Mouse (Mus musculus): ENCODE measurements at regions not wholly inside any gene's neighbourhood (a gene's known extent, or its start where the extent isn't known, plus 50 kb on each side); places are given as distances from the start of the nearest gene placed in this dataset.

GRCm38 (mm10) chr4:47622851-47623743 is 148.6 kb downstream of the Sec61b start:
- no peak overlapping the region for H3K4me2 ChIP-seq (ENCODE audit: low read depth, low read length)
- H3K27me3 ChIP-seq (ENCODE audit: control insufficient read depth, insufficient read depth, low read length) = no peaks in the 10 kb centered on the region
- H3K4me1 ChIP-seq (ENCODE audit: control insufficient read depth, insufficient read depth) = no peaks in the 10 kb centered on the region
- H3K27ac ChIP-seq (ENCODE audit: low read depth) = no peak overlapping the region
- 79% methylated on average over 13 of the region's 13 CpGs for WGBS
- TF ChIP-seq CTCF (IDR thresholded peaks at IDR 0.05; ENCODE audit: low read depth) (no peak), EP300 (IDR thresholded peaks at IDR 0.05; ENCODE audit: low read depth) (no peak)
- no peak overlapping the region for H3K4me3 ChIP-seq (ENCODE audit: low read depth, low read length)
- H3K9me3 ChIP-seq (replicated peaks; ENCODE audit: control insufficient read depth, low read length) = no peaks in the 10 kb centered on the region
- no peak for DNase-seq (ENCODE audit: low spot score)
- no peak overlapping the region for H3K9ac ChIP-seq (replicated peaks; ENCODE audit: low read depth, low read length)
- no peaks in the 10 kb centered on the region for H3K36me3 ChIP-seq (replicated peaks; ENCODE audit: control insufficient read depth, insufficient read depth, low read length)
- no peak for ATAC-seq (ENCODE audit: insufficient read depth, low read depth)

- TF ChIP-seq CTCF (IDR thresholded peaks at IDR 0.05; ENCODE audit: low read depth) = no peak
Measured at GRCm38 (mm10) chr4:47630006-47630405, 155.5 kb downstream of the Sec61b start.

GRCm38 (mm10) chr4:47630427-47630826 is 156.0 kb downstream of the Sec61b start:
- H3K4me1 ChIP-seq (ENCODE audit: control insufficient read depth, insufficient read depth) = no peaks in the 10 kb centered on the region
- no peak for TF ChIP-seq CTCF (IDR thresholded peaks at IDR 0.05; ENCODE audit: low read depth)
- TF ChIP-seq EP300 (IDR thresholded peaks at IDR 0.05; ENCODE audit: low read depth) = no peak
- no peak overlapping the region for H3K27ac ChIP-seq (ENCODE audit: low read depth)
- no peaks in the 10 kb centered on the region for H3K27me3 ChIP-seq (ENCODE audit: control insufficient read depth, insufficient read depth, low read length)
- no peaks in the 10 kb centered on the region for H3K36me3 ChIP-seq (replicated peaks; ENCODE audit: control insufficient read depth, insufficient read depth, low read length)
- H3K9me3 ChIP-seq (replicated peaks; ENCODE audit: control insufficient read depth, low read length) = no peaks in the 10 kb centered on the region
- H3K9ac ChIP-seq (replicated peaks; ENCODE audit: low read depth, low read length) = no peak overlapping the region
- no peak overlapping the region for H3K4me2 ChIP-seq (ENCODE audit: low read depth, low read length)
- no peak for DNase-seq (ENCODE audit: low spot score)
- 37% methylated on average over 1 of the region's 1 CpGs for WGBS
- no peak overlapping the region for H3K4me3 ChIP-seq (ENCODE audit: low read depth, low read length)
- no peak for ATAC-seq (ENCODE audit: insufficient read depth, low read depth)

More at GRCm38 (mm10) chr4:47630006-47630405, 155.5 kb downstream of the Sec61b start:
- Histone ChIP-seq H3K4me3 (ENCODE audit: low read depth, low read length) (no peak overlapping the region), H3K4me1 (ENCODE audit: control insufficient read depth, insufficient read depth) (no peaks in the 10 kb centered on the region), H3K27me3 (ENCODE audit: control insufficient read depth, insufficient read depth, low read length) (no peaks in the 10 kb centered on the region), H3K27ac (ENCODE audit: low read depth) (no peak overlapping the region), H3K4me2 (ENCODE audit: low read depth, low read length) (no peak overlapping the region), H3K9me3 (replicated peaks; ENCODE audit: control insufficient read depth, low read length) (no peaks in the 10 kb centered on the region), H3K9ac (replicated peaks; ENCODE audit: low read depth, low read length) (no peak overlapping the region), H3K36me3 (replicated peaks; ENCODE audit: control insufficient read depth, insufficient read depth, low read length) (no peaks in the 10 kb centered on the region)
- DNase-seq (ENCODE audit: low spot score) (no peak), ATAC-seq (ENCODE audit: insufficient read depth, low read depth) (no peak)
- WGBS = 46% methylated on average over 8 of the region's 8 CpGs

- no peak overlapping the region for H3K9ac ChIP-seq (replicated peaks; ENCODE audit: low read depth, low read length)
- H3K9me3 ChIP-seq (replicated peaks; ENCODE audit: control insufficient read depth, low read length) = no peaks in the 10 kb centered on the region
- no peak overlapping the region for H3K27ac ChIP-seq (ENCODE audit: low read depth)
- peak; percentile 24 for DNase-seq (ENCODE audit: low spot score)
- TF ChIP-seq EP300 (IDR thresholded peaks at IDR 0.05; ENCODE audit: low read depth) = no peak
- H3K4me1 ChIP-seq (ENCODE audit: control insufficient read depth, insufficient read depth) = no peaks in the 10 kb centered on the region; the same call in 1 of the 2 replicates
- 42% methylated on average over 10 of the region's 10 CpGs for WGBS
- H3K4me2 ChIP-seq (ENCODE audit: low read depth, low read length) = no peak overlapping the region
- no peaks in the 10 kb centered on the region for H3K36me3 ChIP-seq (replicated peaks; ENCODE audit: control insufficient read depth, insufficient read depth, low read length)
- H3K4me3 ChIP-seq (ENCODE audit: low read depth, low read length) = no peak overlapping the region
- H3K27me3 ChIP-seq (ENCODE audit: control insufficient read depth, insufficient read depth, low read length) = no peaks in the 10 kb centered on the region
- peak; percentile 58 for ATAC-seq (ENCODE audit: insufficient read depth, low read depth)
Measured at GRCm38 (mm10) chr4:47638876-47639494, 164.5 kb downstream of the Sec61b start.

GRCm38 (mm10) chr4:47645093-47645492 is 170.6 kb downstream of the Sec61b start:
- Histone ChIP-seq H3K27ac (ENCODE audit: low read depth) (peak overlapping the region; percentile 25; the same call in 1 of the 2 replicates), H3K4me3 (ENCODE audit: low read depth, low read length) (no peak overlapping the region), H3K4me2 (ENCODE audit: low read depth, low read length) (no peak overlapping the region), H3K27me3 (ENCODE audit: control insufficient read depth, insufficient read depth, low read length) (no peaks in the 10 kb centered on the region), H3K36me3 (replicated peaks; ENCODE audit: control insufficient read depth, insufficient read depth, low read length) (no peaks in the 10 kb centered on the region), H3K9me3 (replicated peaks; ENCODE audit: control insufficient read depth, low read length) (peaks cover 14% of the 10 kb centered on the region; the same call in 1 of the 2 replicates), H3K9ac (replicated peaks; ENCODE audit: low read depth, low read length) (no peak overlapping the region), H3K4me1 (ENCODE audit: control insufficient read depth, insufficient read depth) (no peaks in the 10 kb centered on the region)
- DNase-seq (ENCODE audit: low spot score) (peak; percentile 65), ATAC-seq (ENCODE audit: insufficient read depth, low read depth) (peak; percentile 92)
- WGBS = 27% methylated on average over 1 of the region's 1 CpGs
- TF ChIP-seq CTCF (IDR thresholded peaks at IDR 0.05; ENCODE audit: low read depth) = no peak
- TF ChIP-seq EP300 (IDR thresholded peaks at IDR 0.05; ENCODE audit: low read depth) = no peak

All from heart, postnatal 0 days (tissue).